Mouse (Mus musculus) testis, postnatal 10 days (tissue): ENCODE results near the gene Brd1.
"Not testable (repeated sequence)": the region's sequence is repeated elsewhere in the genome, so short reads cannot be mapped to it uniquely, and the experiment has no call there.

Experiments
- DNase-seq: peaks from one replicate; pipeline ENCODE4 v3.0.0; 2021; ENCODE audit warnings: low spot score

The Brd1 gene

GRCm38 (mm10) chr15:88730717-88731116 lies 3.3 kb downstream of the Brd1 start:
- DNase-seq, result no peak

- no peak for DNase-seq
Observed at GRCm38 (mm10) chr15:88727204-88727603, 6.8 kb downstream of the Brd1 start.

- DNase-seq, result no peak
Observed at GRCm38 (mm10) chr15:88725036-88725435, 9.0 kb downstream of the Brd1 start.

GRCm38 (mm10) chr15:88724311-88724710 lies 9.7 kb downstream of the Brd1 start:
- no peak for DNase-seq

GRCm38 (mm10) chr15:88723205-88723604 lies 10.8 kb downstream of the Brd1 start:
- no peak for DNase-seq

- no peak for DNase-seq
Observed at GRCm38 (mm10) chr15:88717239-88717638, 16.8 kb downstream of the Brd1 start.

GRCm38 (mm10) chr15:88716350-88716749 lies 17.7 kb downstream of the Brd1 start:
- DNase-seq, result no peak

GRCm38 (mm10) chr15:88714021-88714589 lies 19.9 kb downstream of the Brd1 start:
- DNase-seq, result no peak

GRCm38 (mm10) chr15:88712501-88712900 lies 21.5 kb downstream of the Brd1 start:
- no peak for DNase-seq

GRCm38 (mm10) chr15:88709878-88710277 lies 24.2 kb downstream of the Brd1 start:
- DNase-seq, result no peak

- no peak for DNase-seq
Observed at GRCm38 (mm10) chr15:88708657-88709511, 25.1 kb downstream of the Brd1 start.

GRCm38 (mm10) chr15:88708204-88708603 lies 25.8 kb downstream of the Brd1 start:
- DNase-seq, result no peak

GRCm38 (mm10) chr15:88706987-88707386 lies 27.0 kb downstream of the Brd1 start:
- not testable (repeated sequence) for DNase-seq

- DNase-seq, result no peak
Observed at GRCm38 (mm10) chr15:88706320-88706719, 27.7 kb downstream of the Brd1 start.

- no peak for DNase-seq
Observed at GRCm38 (mm10) chr15:88704284-88704683, 29.7 kb downstream of the Brd1 start.

- no peak for DNase-seq
Observed at GRCm38 (mm10) chr15:88702501-88702900, 31.5 kb downstream of the Brd1 start.

GRCm38 (mm10) chr15:88700759-88701158 lies 33.3 kb downstream of the Brd1 start:
- no peak for DNase-seq

- no peak for DNase-seq
Observed at GRCm38 (mm10) chr15:88699508-88699907, 34.5 kb downstream of the Brd1 start.

- no peak for DNase-seq
Observed at GRCm38 (mm10) chr15:88697586-88697985, 36.4 kb downstream of the Brd1 start.

GRCm38 (mm10) chr15:88696055-88696454 lies 38.0 kb downstream of the Brd1 start:
- no peak for DNase-seq

- DNase-seq, result no peak
Observed at GRCm38 (mm10) chr15:88694033-88694432, 40.0 kb downstream of the Brd1 start.

- no peak for DNase-seq
Observed at GRCm38 (mm10) chr15:88692720-88693119, 41.3 kb downstream of the Brd1 start.

- no peak for DNase-seq
Observed at GRCm38 (mm10) chr15:88691129-88691528, 42.9 kb downstream of the Brd1 start.

- DNase-seq, result no peak
Observed at GRCm38 (mm10) chr15:88688120-88688519, 45.9 kb downstream of the Brd1 start.
